Mouse (Mus musculus) bone marrow, adult 2 months (tissue): ENCODE results near the gene Ier2.

Source experiments
- CTCF ChIP-seq: fragments of 200-500 bp; IDR thresholded peaks from 2 replicates; pipeline ENCODE4 v1.5.1; 2011; ENCODE audit warnings: low read length, control low read depth; ENCODE audit not compliant: control insufficient read depth, insufficient read depth
- POLR2A ChIP-seq: fragments of 200-500 bp; IDR thresholded peaks from 2 replicates; pipeline ENCODE4 v1.6.1; 2011; ENCODE audit warnings: low read depth, mild to moderate bottlenecking, control low read depth, low read length, borderline replicate concordance; ENCODE audit not compliant: control insufficient read depth

DNA sequence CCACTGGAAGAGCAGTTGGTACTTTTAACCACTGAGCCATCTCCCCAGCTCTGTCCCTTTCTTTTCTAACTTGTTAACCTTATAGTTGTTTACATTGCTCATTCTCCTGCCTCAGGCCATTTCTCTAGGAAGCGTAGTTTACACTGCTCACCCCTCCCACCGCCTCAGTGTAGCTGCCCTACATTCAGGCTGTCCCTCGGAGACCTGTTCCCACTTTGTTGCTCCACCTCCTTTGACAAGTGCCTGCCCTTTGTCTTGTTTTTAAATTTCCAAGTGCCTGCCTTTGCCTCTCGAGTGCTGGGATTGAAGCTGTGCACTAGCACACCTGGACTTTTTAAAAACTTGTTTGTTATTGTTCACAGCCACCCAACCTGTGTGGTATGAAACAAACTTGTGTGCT, 30.7 kb upstream of the Ier2 start:
- no peak for TF ChIP-seq CTCF
- no peak for TF ChIP-seq POLR2A
